Mouse (Mus musculus): Measurements from ENCODE around the gene Samd4b.

The Samd4b gene

DNA sequence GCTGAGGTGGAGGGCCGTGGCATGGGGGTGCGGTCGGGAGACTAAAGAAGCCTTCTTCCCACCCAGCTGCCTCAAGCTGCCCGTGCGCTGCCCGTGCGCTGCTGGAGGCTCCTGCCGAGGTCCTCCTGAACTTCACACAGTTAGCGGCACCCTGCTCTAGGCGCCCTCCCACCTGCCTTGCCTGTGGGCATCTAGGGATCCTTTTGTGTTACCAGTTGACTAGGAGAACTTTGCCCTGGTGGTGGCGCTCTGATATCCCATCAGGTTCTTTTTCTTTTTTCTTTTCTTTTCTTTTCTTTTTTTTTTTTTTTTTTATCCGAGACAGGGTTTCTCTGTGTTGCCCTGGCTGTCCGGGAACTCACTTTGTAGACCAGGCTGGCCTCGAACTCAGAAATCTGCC, 107.0 kb downstream of the Samd4b start:
- no peak for DNase-seq

GRCm38 (mm10) chr7:28490410-28490809, 107.5 kb downstream of the Samd4b start:
- DNase-seq, result peak; percentile 65 to 82

DNA sequence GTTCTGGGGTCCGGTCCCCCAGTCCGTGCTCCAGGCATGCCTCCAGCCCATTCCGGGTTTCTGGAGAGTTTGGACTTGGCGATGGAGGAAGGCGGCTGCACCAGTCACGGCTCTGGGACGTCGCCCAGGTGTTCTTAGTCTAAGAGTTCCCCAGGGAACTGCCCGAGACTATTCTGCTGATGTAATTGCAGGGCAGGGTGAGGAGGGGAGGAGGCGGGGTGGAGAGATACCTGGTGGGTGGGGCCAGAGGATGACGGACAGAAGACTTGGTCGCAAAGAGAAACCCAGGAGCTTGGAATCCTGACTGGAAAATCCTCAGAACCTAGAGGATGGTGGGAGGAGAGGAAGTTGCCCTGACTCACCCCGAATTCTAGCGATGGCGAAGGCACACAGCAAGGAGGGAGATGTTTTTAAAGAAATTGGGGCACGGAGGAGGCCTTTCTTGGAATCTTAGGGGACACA, 109.9 kb downstream of the Samd4b start:
- DNase-seq, result peak; percentile 49 to 77

- no peak for DNase-seq
Observed at GRCm38 (mm10) chr7:28484192-28484591, 113.8 kb downstream of the Samd4b start.

DNA sequence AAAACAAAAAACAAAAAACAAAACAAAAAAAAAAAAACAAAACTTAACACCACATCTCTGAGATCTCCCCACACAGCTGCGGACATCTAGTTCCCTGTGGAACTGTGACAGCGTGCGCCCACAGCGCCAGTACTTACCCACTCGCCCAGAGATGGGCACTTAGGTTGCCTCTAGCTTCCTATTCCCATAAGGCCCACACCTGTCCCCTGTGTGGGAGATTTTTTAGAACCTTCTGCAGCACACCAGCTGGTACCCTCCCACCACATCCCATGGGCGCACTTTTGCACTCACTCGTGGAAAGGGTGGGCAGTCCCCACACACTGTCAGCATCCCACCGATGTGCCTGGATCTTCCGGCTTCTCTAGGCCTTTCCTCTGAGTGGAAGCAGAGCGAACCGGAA, 115.1 kb downstream of the Samd4b start:
- DNase-seq, result no peak

- no peak for DNase-seq
Observed at GRCm38 (mm10) chr7:28478854-28479253, 119.1 kb downstream of the Samd4b start.

DNA sequence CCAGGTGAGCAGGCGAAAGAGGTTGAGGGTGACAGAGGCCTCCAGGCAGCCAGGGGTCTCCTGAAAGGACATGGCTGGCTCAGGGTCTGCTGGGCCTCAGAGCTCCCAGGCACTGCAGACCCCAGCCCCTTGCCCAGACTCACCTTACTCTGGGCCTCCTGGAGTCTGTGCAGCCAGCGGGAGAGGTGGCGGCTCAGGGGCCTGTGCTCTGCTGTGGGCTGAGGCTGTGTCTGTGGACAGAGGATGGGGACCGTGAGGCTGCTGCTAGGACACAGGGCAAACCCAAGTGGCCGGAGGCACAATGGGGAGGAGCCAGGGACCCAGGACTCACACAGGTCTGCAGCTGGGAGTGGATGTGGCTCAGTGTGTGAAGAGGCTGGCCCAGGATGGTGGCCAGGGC, 120.6 kb downstream of the Samd4b start:
- DNase-seq, result no peak

DNA sequence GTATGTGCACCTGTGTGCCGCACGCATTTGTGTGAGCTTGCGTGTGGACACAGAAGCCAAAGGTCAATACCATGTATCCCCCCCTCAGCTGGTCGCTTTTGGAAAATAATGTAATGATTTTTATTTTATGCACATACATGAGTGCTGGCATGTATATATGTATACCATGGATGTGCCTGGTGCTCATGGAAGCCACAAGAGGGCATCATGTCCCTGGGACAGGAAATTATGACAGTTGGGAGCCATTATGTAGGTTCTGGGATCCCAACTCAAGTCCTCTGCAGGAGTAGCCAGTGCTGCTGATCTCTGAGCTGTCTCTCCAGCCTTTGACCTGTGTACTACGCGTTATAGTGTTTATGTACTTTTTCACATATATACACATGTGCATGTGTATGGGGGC, 121.8 kb downstream of the Samd4b start:
- DNase-seq, result no peak

GRCm38 (mm10) chr7:28467213-28467751, 130.7 kb downstream of the Samd4b start:
- DNase-seq, result peak; percentile 61 to 70

- DNase-seq, result no peak
Observed at GRCm38 (mm10) chr7:28466721-28467212, 131.2 kb downstream of the Samd4b start.

DNA sequence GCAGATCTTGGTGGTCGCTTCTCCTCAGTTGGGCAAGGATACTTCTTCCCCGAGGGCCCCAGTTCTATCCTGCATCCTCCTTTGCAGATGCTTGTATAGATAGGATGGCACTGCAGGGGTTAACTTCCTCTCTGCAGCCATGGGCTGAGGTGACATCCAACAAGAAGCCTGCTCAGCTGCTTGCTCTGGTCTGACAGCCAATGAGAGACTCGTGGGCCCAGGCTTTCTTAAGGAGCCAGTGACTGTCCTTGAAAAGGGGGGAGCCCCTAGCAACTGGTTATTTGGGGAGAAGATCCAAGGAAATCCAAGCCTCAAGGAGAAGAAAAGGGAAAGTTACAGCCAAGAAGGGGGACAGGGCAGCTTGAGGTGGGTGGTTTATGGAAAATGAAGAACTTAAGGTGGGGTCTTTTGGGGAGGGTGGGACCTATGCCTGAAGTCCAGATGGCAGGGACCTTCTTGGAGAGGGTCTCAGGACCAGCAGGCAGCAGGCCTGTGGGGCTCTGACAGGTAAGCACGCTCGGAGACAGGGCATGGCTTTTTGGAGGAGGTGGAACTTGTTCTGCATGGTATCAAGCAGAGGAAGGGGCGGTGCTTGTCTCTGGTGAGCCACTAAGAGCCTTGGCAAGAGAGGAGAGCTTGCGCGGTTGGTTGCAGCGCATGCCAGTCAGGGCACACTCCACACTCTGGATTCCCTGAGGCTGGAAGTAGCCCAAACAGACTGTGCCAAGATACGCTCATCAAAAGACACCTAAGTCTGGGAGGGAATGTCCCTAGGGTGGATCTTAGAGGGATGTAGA, 133.3 kb downstream of the Samd4b start:
- peak; percentile 75 to 79 for DNase-seq

GRCm38 (mm10) chr7:28462769-28463168, 135.2 kb downstream of the Samd4b start:
- DNase-seq, result no peak

- DNase-seq, result no peak
Observed at GRCm38 (mm10) chr7:28460361-28460760, 137.6 kb downstream of the Samd4b start.

DNA sequence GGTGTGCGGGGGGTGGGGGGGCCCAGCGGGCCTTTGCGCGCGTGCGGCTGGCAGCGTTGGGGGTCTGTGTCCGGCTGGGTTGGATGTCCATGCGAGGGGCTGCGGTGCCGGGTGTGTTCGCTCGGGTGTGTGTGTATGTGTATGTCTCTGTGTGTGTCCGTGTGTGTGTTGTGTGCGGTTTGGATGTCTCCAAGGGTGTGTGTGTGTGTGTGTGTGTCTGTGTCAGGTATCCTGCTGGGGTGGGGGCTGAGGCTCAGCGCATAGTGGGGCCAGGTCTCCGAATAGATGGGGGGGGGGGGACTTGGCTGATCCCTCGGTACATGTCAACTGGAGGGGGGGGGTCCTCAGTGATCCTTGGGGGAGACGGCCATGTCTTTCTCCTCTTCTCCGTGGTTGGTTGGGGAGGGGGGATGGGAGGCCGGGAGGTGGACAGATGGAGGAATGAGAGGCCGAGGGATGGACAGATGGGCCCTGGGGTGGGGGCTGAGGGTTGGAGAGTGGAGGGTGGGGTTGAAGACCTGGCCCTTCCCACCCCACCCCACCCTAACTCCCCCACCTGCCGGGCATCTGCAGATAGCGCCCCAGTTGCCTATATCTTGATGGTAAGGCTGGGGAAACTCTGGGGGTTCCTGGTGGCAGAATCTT, 145.5 kb downstream of the Samd4b start:
- DNase-seq, result no peak

DNA sequence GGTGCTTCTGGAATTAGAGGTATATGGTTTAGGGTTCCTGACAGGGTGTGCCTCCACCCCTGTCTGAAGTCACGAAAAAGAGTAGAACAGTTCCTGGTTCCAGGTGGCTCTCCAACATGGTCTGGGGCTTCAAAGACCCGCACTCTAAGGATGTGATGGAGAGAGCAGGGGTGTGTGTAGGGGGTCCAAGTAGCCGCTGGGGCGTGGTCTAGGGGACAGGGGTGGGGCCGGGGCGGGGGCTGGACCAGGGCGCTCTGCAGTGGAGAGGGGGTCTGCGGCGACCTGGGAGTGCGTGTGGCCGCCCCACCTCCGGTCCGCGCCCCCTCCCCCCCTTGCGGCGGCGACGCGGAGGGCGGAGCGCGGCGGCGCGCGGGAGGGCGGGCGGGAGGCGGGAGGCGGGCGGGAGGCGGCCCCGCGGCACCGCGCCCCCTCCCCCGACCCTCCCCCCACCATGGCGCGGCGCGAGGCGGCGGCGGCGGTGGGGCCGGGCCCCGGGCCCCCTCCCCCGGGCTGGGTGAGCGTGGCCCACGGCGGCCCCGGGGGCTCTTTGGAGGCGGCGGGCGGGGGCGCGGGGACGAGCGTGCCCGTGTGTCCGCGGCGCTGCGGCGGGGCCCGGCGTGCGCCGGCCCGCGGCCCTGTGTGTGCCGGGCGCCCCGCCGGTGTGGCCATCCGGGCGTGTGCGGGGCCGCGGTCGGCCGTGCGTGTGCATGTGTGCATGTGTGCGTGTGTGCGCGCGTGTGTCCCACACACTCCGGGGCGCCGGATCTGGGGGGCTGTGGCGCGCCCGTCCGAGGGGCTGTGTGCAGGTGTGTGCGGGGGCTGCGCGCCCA, 146.2 kb downstream of the Samd4b start, which contains the start of gene Lrfn1:
Gene Lrfn1 (plus strand): TSS at position 450 of the 830 bp plus-strand sequence.
- DNase-seq, result no peak

- DNase-seq, result no peak
Observed at GRCm38 (mm10) chr7:28447865-28448820, 149.8 kb downstream of the Samd4b start.

GRCm38 (mm10) chr7:28447101-28447830, 150.7 kb downstream of the Samd4b start:
- no peak for DNase-seq

GRCm38 (mm10) chr7:28446446-28446845, 151.5 kb downstream of the Samd4b start:
- peak; percentile 67 to 75 for DNase-seq

DNA sequence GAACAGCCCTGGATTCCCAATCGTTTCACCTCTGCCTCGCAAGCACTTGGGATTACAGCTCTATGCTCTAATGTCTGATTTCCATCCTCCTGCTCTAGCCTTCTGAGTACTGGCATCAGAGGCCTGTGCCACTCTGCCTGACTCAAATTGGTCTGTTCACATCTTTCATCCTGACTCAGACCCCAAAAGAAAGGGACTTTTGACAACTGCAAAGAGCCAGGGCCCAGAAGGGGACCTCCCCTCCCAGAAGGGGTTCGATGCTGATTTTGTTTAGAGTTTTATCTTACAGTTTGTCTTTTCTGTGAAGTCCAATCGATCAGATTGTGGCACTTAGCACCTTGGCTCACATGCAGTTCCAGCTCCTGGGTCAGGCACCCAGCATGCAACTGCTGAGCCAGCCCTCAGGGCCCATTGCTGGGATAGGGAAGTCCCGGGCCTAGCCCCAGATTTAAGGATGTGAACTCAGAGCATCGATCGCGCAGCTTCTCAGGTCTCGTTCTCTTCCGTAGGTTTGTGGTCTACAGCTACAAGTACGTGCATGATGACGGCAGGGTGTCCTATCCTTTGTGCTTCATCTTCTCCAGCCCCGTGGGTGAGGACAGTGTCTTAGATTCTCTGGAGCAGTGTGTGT, 153.5 kb downstream of the Samd4b start:
- no peak for DNase-seq

GRCm38 (mm10) chr7:28442688-28443087, 155.3 kb downstream of the Samd4b start:
- DNase-seq, result peak in 1 of 2 experiments; percentile 30

All from lung, adult 18-20 months (tissue).